Mouse (Mus musculus) hindbrain, embryonic 16.5 days (tissue): ENCODE results near the gene Gipc2. TPM values are rescaled to one million over a fixed set of nuclear protein-coding genes. Genes with fewer than 3 reads are reported as not detected.

Source experiments
- ATAC-seq: fragments of 200-750 bp; cut with Nextera tagmentation; 2 replicates; pipeline ENCODE4 v1.8.0; 2017; ENCODE audit warnings: moderate TSS enrichment, moderate library complexity
- H3K27ac ChIP-seq: fragments of 300-500 bp; sonication (generic); 2 replicates; pipeline ENCODE4 v1.5.1; 2014; ENCODE audit warnings: low read depth, mild to moderate bottlenecking, control low read depth, low read length, moderate library complexity
- H3K27me3 ChIP-seq: fragments of 300-500 bp; sonication (generic); replicated peaks from 2 replicates; pipeline ENCODE4 v1.6.1; 2014; ENCODE audit warnings: low read length; ENCODE audit not compliant: control insufficient read depth, insufficient read depth
- H3K36me3 ChIP-seq: fragments of 300-500 bp; sonication (generic); 2 replicates; pipeline ENCODE4 v1.6.1; 2014; ENCODE audit warnings: mild to moderate bottlenecking, low read length, moderate library complexity, mixed read lengths; ENCODE audit not compliant: control insufficient read depth, insufficient read depth
- H3K4me1 ChIP-seq: fragments of 300-500 bp; sonication (generic); 2 replicates; pipeline ENCODE4 v1.6.1; 2014; ENCODE audit warnings: low read depth, low read length; ENCODE audit not compliant: control insufficient read depth, insufficient read depth
- H3K4me2 ChIP-seq: fragments of 300-500 bp; sonication (generic); 2 replicates; pipeline ENCODE4 v1.6.1; 2014; ENCODE audit warnings: mild to moderate bottlenecking, low read length, control low read depth, moderate library complexity
- H3K4me3 ChIP-seq: fragments of 300-500 bp; sonication (generic); 2 replicates; pipeline ENCODE4 v1.5.1; 2014; ENCODE audit warnings: mild to moderate bottlenecking, low read length, control low read depth, moderate library complexity
- H3K9ac ChIP-seq: fragments of 300-500 bp; sonication (generic); 2 replicates; pipeline ENCODE4 v1.6.1; 2014; ENCODE audit warnings: low read depth, mild to moderate bottlenecking, control low read depth, low read length, moderate library complexity
- H3K9me3 ChIP-seq: fragments of 300-500 bp; sonication (generic); 2 replicates; pipeline ENCODE4 v1.6.1; 2014; ENCODE audit warnings: mild to moderate bottlenecking, low read length, moderate library complexity; ENCODE audit not compliant: control insufficient read depth
- WGBS: fragments of 180-500 bp; shearing (Covaris S2); extraction: QIAGEN DNeasy Blood & Tissue Kit; methylation state at CpG from one replicate; pipeline ENCODE4 v1.1.7; 2014; 5-methylcytosine and 5-hydroxymethylcytosine counted together
- polyA plus RNA-seq: library from polyadenylated mRNA; unstranded; fragments of >200 nt; fragmentation: Nextera tagmentation; extraction: Ambion mirVana; gene quantifications from 2 replicates; pipeline ENCODE4 v1.2.1, GENCODE M21; 2015

Gene Gipc2
- polyA plus RNA-seq, 1 experiment from 2014 or later = 11.9 TPM

DNA sequence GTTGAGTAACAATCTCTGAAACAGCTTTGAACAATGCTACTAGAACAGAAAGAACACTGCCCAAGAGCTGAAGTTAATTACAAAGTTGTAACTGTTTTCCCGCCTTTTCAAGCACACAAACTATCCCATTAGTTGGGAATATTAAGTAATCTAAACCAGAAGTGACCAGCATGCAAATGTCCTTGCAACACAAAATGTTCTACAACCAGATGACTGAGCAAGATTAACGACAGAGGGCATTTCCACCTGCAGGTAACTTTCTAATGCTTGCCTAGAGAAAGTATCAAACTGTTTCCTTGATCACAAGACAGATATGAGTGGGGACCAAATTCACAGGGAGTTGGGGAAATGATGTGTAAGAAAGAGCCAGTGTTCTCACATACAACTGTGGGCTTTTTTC lies 101.9 kb downstream of the Gipc2 start:
- H3K4me3 ChIP-seq = no peak overlapping the region
- ATAC-seq = no peak
- H3K9me3 ChIP-seq = no peaks in the 10 kb centered on the region
- H3K27ac ChIP-seq = no peak overlapping the region
- no peaks in the 10 kb centered on the region; the same call in 1 of the 2 replicates for H3K27me3 ChIP-seq
- WGBS = 84% methylated on average over 2 of the region's 2 CpGs
- H3K4me2 ChIP-seq = no peak overlapping the region
- no peaks in the 10 kb centered on the region for H3K36me3 ChIP-seq
- no peak overlapping the region for H3K9ac ChIP-seq
- H3K4me1 ChIP-seq = no peaks in the 10 kb centered on the region

DNA sequence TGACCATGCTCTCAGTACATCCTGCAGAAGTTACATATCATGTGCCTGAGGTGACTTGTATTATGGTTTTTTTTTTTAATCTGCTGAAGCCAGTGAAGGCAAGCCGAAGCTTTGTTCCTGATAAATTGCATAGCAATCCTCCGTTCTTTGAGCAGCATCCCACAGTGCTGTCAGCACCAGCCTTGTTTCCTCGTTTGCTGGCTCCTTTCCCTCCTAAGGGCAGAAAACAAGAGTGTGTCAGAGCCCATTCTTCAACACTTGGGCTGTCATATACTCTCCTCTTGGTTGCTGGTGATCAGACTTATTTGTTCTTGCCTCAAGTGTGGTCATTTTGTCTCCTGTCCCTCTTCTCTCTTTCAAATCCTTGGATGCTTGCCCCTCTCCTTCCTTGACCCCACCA lies 103.2 kb downstream of the Gipc2 start:
- Histone ChIP-seq H3K4me1 (no peaks in the 10 kb centered on the region), H3K4me2 (no peak overlapping the region), H3K9me3 (no peaks in the 10 kb centered on the region), H3K4me3 (no peak overlapping the region), H3K27ac (no peak overlapping the region), H3K9ac (no peak overlapping the region), H3K27me3 (no peaks in the 10 kb centered on the region), H3K36me3 (no peaks in the 10 kb centered on the region)
- no peak for ATAC-seq
- WGBS = 47% methylated on average over 3 of the region's 3 CpGs

DNA sequence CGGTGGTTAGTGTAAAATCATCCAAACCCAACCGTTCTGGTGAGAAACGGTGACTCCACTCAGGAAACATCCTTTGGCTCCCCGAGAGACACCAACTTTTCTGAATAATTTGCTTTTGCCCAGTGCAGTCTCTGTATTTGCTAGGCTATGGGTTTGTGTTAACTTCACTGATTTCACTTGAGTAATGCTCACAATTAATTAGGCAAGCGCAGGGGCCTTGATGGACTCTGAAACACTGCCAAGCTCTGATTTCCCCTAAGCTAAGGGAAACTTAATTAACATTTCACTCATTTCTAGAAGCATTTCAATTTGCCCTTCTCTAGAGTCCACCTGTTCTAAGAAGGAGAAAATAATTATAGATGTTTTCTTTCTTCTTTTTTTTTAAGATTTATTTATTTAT lies 104.9 kb downstream of the Gipc2 start:
- Histone ChIP-seq H3K9ac (no peak overlapping the region), H3K27me3 (no peaks in the 10 kb centered on the region), H3K4me1 (no peaks in the 10 kb centered on the region), H3K9me3 (no peaks in the 10 kb centered on the region), H3K4me3 (no peak overlapping the region), H3K4me2 (no peak overlapping the region), H3K27ac (no peak overlapping the region), H3K36me3 (no peaks in the 10 kb centered on the region)
- WGBS = 68% methylated on average over 5 of the region's 5 CpGs
- ATAC-seq = 0 out of 2 replicates have a peak, but pooled peaks have one; percentile 42

DNA sequence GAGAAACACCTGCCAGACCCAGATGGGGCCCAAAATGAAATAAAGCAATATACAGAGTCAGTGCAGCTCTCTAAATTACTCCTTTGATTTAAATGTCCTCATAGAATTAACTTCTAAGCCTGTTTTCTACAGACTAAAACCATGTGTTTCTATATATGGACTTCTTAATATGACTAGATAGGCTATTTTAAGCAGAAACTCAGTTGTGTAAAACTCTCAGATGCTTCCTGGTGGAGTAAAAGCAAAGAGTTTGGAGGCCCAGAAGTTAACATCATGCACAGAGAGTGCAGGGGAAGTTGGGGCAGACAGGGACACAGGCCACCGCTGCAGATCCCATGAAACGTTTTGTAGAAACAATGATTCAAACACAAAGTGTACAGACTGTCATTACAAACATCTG lies 107.8 kb downstream of the Gipc2 start:
- Histone ChIP-seq H3K4me1 (no peaks in the 10 kb centered on the region), H3K4me2 (no peak overlapping the region), H3K9me3 (no peaks in the 10 kb centered on the region), H3K36me3 (no peaks in the 10 kb centered on the region), H3K27me3 (no peaks in the 10 kb centered on the region), H3K9ac (no peak overlapping the region), H3K4me3 (no peak overlapping the region), H3K27ac (no peak overlapping the region)
- WGBS = 85% methylated on average over 2 of the region's 2 CpGs
- ATAC-seq = no peak

DNA sequence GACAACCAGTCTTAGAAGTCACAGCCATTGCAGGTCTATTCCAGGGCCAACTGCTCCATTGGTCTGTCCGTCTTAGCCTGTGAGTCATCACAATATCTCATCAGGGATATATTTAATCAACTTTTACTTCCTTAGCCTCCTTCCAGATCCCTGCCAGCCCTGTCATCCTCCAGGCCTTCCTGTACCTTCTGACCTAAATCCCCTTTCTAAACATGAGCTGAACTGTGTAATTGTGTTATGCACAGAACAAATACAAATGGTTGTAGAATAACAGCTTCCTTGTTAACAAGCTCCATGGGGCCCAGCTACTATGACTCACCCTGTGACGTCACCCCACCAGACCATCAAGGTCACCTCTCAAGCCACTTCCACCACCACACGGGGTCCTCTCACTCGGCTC lies 111.8 kb downstream of the Gipc2 start:
- Histone ChIP-seq H3K9me3 (no peaks in the 10 kb centered on the region), H3K4me2 (no peak overlapping the region), H3K27me3 (no peaks in the 10 kb centered on the region), H3K9ac (no peak overlapping the region), H3K27ac (no peak overlapping the region), H3K4me1 (no peaks in the 10 kb centered on the region), H3K4me3 (no peak overlapping the region), H3K36me3 (no peaks in the 10 kb centered on the region)
- no peak for ATAC-seq
- 68% methylated on average over 4 of the region's 4 CpGs for WGBS

DNA sequence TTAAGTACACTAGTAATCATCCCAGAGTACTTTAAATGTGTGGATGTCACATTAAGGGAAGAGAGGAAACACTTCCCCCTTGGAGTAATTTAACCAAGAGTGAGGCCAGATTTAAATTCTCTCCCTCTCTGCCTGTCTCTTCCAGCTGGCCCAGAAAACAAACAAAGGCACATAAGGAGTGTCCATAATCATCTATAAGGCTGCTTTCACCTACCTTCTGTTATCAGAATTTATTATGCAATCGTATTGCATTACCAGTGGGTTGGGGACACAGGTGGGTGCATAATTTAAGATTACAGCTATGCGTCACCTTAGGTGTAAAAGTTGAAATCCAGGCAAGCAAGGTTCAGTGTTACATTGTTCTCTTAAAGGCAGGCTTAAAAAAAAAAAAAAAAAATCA lies 114.1 kb downstream of the Gipc2 start:
- H3K4me2 ChIP-seq = no peak overlapping the region
- H3K36me3 ChIP-seq = no peaks in the 10 kb centered on the region
- no peak overlapping the region for H3K9ac ChIP-seq
- no peak for ATAC-seq
- H3K27ac ChIP-seq = no peak overlapping the region
- no peaks in the 10 kb centered on the region for H3K4me1 ChIP-seq
- no peaks in the 10 kb centered on the region for H3K9me3 ChIP-seq
- no peak overlapping the region for H3K4me3 ChIP-seq
- 97% methylated on average over 2 of the region's 2 CpGs for WGBS
- no peaks in the 10 kb centered on the region for H3K27me3 ChIP-seq

DNA sequence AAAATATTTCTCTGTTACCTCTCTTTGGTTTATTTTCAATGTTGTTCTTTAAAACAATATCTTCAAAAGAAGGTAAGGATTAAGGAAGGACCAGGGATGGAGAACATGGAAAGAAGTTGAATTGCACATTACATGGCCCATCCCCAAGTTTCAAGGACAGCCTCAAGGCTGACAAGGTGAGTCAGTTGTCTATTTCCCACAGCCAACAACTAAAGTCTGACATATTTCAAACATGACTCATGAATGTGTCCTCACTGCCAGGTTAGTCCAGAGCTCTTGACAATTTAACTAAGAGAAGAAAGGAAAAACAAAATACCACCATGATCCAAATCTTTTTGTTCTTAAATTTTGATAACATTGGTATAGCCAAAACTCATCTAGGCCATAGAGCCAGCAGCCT lies 118.1 kb downstream of the Gipc2 start:
- ATAC-seq = no peak
- no peaks in the 10 kb centered on the region for H3K36me3 ChIP-seq
- H3K9me3 ChIP-seq = no peaks in the 10 kb centered on the region
- no peak overlapping the region for H3K27ac ChIP-seq
- no peak overlapping the region for H3K4me2 ChIP-seq
- H3K27me3 ChIP-seq = no peaks in the 10 kb centered on the region
- no peaks in the 10 kb centered on the region for H3K4me1 ChIP-seq
- no peak overlapping the region for H3K4me3 ChIP-seq
- H3K9ac ChIP-seq = no peak overlapping the region

DNA sequence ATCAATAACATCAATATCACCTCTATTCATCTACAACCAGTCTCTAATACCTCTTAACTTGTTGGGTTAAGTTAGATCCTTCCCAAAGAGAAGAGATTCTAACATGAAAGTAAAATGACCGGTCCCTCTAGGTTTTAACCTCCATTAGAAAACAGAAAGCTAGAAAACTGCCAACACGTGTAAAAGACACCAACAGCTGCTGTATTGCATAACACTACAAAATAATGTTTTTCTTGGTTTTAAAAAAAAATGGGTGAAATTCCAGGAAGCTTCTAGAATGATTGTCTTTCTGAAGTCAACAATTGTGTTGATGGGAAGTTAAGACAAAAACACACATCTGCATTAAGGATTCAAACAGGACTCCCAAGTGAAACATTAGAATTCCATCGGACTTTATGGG lies 119.1 kb downstream of the Gipc2 start:
- Histone ChIP-seq H3K4me2 (no peak overlapping the region), H3K9ac (no peak overlapping the region), H3K27ac (no peak overlapping the region), H3K27me3 (no peaks in the 10 kb centered on the region), H3K36me3 (no peaks in the 10 kb centered on the region), H3K9me3 (no peaks in the 10 kb centered on the region), H3K4me3 (no peak overlapping the region), H3K4me1 (no peaks in the 10 kb centered on the region)
- WGBS = 91% methylated on average over 3 of the region's 3 CpGs
- ATAC-seq = no peak
